Mouse (Mus musculus) mouse trophoblast stem cell (cell line): ENCODE data around the gene Sgpp2.

Experiments
- in situ Hi-C, 2 experiments: fragments of 300-500 bp; cut with MseI, MboI; formaldehyde crosslinking; loops; 2 replicates in 1 of 2; 3 replicates in 1 of 2; pipeline ENCODE4 v1.15.1; 2025

Sgpp2 gene

DNA sequence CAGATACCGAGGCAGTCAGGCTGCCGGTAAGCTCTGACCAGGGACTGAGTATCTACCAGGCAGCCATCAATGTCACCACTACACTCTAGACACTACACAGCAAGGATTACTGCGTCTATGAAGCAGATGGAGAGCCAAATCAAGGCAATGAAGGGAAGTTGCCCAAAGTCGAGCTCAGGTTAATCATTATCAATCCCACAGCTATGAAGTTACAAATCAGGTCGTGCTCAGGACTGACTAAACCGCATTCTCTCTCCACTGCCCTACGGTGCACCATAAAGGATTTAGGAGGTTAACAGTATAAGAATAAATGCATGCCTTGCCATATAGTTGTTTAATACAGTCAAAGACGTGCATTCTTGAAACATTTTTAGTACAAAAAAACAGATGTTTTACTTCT lies 136.1 kb downstream of the Sgpp2 start:
- in situ Hi-C loops, result no loop called here

DNA sequence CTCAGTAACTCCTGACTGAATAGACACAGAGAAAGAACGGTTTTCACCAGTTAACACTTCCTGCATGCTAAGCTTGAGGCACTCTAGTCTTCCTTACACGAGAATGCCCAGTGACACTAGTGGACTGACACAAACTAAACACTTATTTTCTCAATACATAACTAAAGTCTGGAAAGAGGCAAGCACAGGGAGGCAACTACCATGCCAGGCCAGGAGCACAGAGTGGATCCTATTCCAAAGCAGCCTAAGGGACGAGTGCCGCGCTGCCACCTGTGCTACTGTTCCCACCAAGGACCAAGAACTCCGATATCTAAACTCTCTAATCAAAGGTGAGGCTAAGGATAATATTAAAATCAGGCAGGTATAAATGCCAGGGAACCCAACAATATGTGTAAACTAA lies 136.6 kb downstream of the Sgpp2 start:
- in situ Hi-C loops, result no loop called here

DNA sequence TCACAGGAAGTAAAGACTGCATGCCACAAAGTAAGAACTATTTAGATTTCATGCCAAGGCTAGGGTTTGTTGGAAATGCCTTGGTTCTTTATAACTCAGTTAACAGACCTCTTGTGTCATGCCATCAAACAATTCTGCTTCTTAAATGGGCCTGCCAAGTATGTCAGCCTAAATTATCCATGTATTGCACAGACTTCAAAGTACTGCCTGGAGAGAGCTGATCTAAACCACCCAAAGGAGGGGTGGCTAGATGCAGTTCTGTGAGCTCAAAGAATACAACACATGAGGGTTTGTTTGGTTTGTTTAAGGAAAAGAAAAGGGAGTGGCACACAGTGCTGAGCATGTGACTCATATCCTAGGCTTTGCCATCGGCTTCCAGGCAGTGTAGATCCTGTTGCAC lies 137.9 kb downstream of the Sgpp2 start:
- in situ Hi-C loops, result no loop called here

DNA sequence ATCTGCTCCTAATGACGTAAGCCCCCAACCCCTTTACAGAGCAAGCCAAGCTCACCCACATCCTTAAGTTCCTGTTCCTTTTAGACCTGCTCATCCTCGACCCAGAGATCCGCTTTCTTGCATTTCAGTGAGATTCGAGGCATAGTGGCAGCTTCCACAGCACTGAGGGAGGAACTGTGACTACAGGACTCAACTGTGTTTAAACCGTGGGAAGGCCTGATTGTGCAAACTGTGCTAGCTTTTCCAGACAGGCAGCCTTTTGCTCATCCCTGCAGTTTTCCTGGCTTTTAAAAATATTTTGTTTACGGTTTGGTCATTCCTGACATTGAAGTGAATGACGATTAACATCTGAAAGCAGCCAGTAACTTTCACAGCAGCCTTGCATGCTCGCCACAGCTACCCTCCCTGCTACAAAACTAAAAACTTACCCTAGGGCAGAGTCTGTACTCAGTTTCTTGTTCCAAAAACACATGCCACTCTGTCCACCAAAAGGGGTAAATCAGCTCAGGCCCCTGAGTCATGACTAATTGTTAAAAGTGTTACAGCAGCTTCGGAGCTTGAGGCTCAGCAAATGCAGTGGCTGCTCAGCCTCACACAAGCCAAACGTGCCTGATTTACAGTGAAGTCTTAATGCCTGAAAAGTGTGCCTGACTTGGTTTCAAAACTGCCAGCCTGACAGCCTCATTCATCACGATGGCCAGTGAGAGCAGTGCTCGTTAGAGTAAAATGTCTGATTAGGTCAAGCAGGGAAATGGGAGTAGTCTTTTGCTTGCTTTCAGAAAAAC lies 141.1 kb downstream of the Sgpp2 start:
- in situ Hi-C loops, result no loop called here

DNA sequence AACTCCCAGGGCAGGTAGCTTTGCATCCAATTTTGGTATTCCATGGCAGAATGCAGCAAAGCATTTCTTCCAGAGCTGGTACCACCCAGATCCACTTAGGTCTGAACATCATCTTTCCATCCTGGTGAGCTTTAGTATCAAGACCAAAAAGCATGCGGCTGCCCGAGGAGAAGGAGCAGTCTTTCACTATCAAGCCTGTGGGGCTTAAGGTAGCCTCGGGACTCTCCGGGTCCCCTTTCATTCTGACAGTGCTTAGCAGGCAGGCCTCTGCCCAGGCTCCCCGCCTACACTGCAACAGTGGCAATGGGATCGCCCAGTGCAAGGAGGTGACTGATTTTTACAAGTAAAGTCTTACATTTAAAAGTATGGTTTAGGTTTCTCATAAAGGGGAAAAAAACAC lies 142.4 kb downstream of the Sgpp2 start:
- in situ Hi-C loops, result no loop called here

DNA sequence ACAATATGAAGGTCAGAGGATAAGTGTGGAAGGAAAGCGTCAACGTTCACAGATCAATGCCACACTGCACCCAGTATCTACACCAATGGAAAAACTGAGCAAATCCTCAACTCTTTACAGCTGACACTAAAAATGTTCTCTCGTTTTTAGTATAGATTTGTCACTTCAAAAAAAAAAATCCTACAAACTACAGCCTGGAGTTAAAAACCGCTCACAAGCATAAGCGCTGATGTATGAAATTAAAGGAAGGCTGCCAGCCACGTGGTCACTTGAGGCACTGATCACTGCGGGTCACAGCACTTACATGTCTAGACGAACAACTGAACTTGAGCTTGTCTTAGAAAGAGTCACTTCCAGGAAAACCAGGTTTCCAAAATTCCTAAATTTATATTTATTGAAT lies 143.7 kb downstream of the Sgpp2 start:
- in situ Hi-C loops, result no loop called here

DNA sequence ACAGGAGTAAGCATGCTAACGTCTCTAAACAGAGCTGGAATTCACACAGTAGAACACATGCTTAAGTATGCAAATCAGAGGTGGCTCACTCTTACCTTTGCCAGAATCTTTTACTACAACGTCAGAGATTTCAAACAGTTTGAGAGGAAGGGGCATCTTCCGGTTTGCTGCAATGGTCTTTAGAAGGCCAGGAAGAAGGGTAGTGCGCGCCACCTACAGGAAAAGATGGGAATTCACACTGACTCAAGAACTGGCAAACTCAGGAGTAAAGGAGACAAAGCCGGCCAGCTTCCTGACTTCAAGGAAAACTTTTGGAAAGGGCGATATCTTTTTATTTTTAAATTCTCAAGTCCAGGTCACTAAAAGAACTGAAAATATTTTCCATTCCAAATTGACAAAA lies 144.5 kb downstream of the Sgpp2 start:
- in situ Hi-C loops, result no loop called here
